Mouse (Mus musculus) monocyte, adult 2 months (primary cell): Measurements from ENCODE around the gene Rpl7l1.
"Not testable (repeated sequence)": the region's sequence is repeated elsewhere in the genome, so short reads cannot be mapped to it uniquely, and the experiment has no call there.

Experiments used
- DNase-seq, 2 experiments: peaks; one replicate each; pipeline ENCODE4 v3.0.0; 2022; ENCODE audit warnings: low spot score in 2 of 2, low read depth in 1 of 2

The Rpl7l1 gene

DNA sequence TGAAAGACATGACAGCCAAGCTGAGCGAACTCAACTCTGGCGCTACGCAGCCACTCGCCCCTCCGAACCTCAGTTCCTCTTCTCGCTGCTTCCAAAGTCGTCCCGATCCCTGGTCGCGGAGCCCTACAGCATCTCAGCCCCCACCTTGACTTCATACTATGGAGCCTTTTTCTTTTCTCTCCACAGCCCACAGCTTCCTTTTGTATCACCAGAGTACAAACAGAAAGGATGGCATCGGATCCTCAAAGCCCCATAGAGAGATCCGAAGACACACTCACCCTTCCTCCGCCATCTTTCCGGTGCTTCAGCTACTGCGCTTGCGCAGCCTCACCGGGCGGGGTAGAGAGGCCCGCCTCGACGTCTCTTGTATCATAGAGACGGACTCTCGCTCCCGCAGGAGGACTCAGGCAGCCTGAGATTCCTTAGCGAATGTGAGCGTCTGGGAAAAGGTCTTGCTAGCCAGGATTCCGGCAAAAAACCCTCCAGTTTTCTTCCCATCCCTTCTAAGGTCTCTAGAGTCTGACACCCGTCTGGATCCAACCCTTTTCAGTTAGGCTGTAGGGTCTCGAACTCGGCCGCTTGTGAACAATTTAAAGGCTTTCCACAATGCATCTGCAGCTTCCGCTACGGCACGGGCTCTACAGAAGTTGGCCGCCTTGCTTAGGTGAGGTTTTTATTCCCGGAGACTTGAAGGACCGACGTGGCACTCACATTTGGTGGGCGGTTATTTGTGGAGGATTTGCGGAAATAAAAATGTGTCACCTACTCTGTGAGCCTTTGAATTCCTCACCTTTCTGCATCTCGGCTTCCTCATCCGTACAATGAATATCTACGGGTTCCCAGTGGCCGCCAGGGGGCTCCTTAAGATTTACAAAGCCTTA lies at the start of gene Rpl7l1:
Gene Rpl7l1, minus strand, starts transcription at position 332 of the 881 bp plus-strand sequence.
- DNase-seq, result peak; percentile 83 to 88

DNA sequence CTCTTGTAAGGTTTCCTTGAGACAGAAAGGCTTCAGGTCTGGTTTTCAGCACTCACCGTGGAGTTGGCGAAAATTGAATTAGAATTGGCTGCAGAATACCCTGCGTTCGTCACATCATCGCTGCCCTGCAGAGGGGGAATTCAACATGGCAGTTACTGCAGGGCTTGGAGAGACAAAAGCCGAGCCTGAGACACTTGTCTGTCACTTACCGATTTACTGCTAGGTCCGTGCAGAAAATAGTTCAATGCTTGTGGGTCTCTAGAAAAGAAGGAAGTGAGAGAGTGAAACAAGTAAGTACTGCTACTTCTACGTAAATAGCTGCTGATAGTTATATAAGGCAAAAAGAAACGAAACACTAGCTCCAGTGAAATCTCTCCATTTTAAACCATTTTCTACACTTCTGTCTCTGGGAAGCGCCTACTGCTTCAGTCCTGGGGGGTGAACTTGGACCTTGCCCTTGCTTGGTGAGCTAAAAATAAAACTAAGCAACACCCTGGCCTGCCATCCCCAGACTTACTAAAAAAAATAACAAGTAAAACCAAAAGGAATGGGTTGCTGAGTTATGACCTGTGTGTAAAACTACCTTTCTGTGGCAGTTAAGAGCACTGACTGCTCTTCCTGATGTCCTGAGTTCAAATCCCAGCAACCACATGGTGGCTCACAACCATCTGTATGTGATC lies 47.5 kb upstream of the Rpl7l1 start:
- no peak for DNase-seq

GRCm38 (mm10) chr17:46828935-46829334 lies 46.5 kb upstream of the Rpl7l1 start:
- no peak for DNase-seq

GRCm38 (mm10) chr17:46823091-46823490 lies 40.6 kb upstream of the Rpl7l1 start:
- no peak for DNase-seq

- no peak for DNase-seq
Measured at GRCm38 (mm10) chr17:46820628-46821027, 38.2 kb upstream of the Rpl7l1 start.

DNA sequence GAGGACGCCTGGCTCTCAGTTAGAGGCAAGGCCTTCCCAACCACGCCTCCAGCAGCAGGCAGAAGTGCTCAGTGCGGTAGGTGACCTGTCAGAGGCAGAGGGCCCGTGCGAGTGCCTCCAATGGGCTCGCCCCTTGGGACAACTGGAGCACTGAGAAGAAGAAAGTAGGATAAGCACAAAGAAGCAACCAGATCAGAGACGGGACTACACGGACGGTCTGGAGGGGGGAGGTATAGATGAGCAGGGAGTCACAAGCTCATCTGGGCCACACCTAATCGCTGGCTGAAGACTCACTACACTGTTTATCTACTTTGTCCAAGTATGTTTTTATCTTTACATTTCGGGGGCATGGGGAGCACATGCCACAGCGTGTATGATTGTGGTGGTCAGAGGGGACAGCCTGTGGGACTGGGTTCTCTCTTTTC lies 35.3 kb upstream of the Rpl7l1 start:
- no peak for DNase-seq

DNA sequence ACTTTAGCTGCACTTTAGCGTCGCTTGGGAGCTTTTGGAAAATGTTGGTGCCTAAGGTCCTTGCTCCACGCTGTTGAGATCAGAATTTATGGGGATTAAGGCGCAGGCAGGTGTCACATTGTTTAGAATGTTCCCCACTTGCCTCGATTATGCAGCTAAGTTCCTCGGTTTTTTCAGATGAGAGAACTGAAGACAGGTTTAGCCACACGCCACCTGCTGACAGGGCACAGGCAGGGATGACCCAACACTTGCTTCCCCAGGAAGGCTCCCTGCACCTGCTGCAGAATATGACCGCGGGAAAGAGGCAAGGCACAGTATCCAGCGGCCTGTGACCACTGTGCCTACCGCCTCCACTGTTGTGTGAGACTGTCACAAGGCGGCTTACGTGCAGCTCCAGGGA lies 33.8 kb upstream of the Rpl7l1 start:
- no peak for DNase-seq

DNA sequence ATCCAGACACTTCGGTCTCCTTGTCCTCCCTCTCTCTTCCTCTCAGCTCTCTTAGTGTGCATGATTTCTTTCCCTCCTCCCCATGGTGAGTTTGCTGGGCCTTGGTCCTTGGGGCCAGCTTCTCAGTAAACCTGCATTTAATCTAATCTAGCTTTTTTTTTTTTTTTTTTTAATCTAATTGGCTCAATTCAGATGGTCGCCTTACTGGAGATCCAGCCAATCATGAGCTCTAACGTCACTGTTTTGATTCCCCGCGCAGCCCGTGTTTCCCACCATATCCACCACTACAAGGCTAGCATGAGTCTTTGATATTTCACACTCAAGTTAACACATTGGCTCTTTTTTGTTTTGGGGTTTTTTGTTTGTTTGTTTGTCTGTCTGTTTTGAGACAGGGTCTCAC lies 32.0 kb upstream of the Rpl7l1 start:
- no peak for DNase-seq

DNA sequence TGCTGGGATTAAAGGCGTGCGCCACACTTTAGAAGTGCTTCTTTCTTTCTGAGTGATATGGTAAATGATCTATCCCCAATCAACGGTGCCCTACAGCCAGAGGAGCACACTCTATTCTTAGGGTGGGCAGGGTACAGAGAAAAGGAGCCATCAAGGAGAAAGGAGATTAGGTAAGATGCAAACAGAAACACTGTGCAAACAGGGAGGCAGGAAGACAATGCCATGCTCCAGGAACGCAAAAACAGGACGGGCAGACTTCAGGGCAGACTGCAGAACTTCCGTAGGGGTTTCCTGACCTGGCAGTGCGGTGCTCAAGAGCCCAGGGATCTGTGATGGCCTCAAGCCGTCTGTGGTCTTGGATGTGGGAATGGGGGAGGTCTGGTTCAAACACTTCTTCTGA lies 31.2 kb upstream of the Rpl7l1 start:
- no peak for DNase-seq

GRCm38 (mm10) chr17:46812442-46812841 lies 30.0 kb upstream of the Rpl7l1 start:
- no peak for DNase-seq

DNA sequence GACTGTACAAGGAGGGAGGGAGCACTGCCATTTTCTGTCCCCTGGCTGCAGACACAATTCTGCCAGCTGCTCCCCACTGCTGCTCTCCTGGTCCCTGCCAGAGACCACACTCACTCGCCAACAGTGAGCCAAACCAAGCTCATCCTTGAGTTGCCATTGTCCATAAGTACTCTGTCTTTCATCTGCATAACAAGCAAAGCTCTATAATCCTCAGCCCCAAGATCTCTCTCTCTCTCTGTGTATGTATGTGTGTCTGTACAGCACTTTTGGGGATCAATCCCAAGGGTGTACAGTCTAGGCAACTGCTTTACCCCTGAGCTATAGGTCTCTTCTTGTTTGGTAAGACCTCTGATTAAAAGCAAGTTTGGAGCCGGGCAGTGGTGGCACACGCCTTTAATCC lies 28.2 kb upstream of the Rpl7l1 start:
- no peak for DNase-seq

GRCm38 (mm10) chr17:46809131-46809830 lies 26.8 kb upstream of the Rpl7l1 start:
- DNase-seq, result no peak

- DNase-seq, result no peak
Measured at GRCm38 (mm10) chr17:46808376-46808775, 25.9 kb upstream of the Rpl7l1 start.

DNA sequence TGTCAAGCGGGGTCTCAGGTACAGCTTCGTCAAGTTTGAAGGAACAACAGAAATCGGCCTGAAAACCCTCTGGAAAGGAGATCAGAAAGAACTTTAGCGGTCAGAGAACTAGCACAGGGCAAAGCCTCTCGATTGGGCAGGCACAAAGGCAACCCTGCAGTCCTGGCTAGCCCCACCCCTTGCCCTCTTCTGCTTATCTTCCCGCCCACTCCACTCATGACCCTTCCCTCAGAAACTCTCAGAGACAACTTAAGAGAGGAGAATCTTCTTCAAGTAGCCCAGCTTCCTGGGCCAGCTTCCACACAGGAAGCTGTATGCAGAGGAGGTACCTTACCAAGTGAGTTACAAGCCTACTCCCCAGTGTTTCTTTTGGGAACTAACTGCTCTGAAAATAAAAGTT lies 19.3 kb upstream of the Rpl7l1 start:
- no peak for DNase-seq

- DNase-seq, result no peak
Measured at GRCm38 (mm10) chr17:46799680-46800079, 17.2 kb upstream of the Rpl7l1 start.

GRCm38 (mm10) chr17:46797386-46797785 lies 14.9 kb upstream of the Rpl7l1 start:
- no peak for DNase-seq

DNA sequence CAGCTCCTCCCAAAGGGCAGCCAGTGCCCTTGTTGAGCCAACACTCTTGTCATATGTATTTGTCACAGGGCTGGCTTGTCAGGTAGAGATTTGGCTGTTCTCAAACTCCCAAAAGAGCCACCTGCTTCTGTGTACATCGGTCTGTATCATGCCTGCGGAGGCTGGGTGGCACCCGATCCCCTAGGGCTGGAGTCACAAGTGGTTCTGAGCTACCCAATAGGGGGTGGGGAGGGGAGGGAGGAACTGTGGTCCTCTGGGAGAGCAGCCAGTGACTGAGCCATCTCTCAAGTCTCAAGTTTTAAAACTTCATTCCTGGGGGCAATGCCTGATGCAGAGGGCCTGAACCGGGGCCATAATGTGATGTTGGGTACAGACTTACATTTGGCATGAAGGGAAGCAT lies 14.3 kb upstream of the Rpl7l1 start:
- no peak for DNase-seq

- no peak for DNase-seq
Measured at GRCm38 (mm10) chr17:46792963-46793362, 10.5 kb upstream of the Rpl7l1 start.

- not testable (repeated sequence) for DNase-seq
Measured at GRCm38 (mm10) chr17:46787974-46788373, 5.5 kb upstream of the Rpl7l1 start.

DNA sequence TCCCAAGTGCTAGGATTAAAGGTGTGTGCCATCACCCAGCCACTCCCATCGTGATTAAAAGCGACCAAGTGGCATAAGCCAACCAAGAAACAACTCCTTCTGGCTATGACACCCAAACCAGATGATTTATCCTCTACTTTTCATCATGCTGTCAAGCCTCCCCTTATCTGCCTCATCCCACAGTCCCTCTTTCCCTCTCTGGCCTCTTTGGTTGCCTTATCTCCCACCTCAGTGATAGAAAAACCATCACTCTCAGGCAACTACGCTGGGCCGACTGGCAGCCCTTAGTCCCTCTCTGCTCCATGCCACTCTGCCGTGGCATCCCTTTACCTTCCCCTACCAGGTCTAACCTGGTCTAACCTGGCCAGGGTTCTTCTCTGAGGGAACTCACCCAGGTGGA lies 4.5 kb upstream of the Rpl7l1 start:
- DNase-seq, result no peak

DNA sequence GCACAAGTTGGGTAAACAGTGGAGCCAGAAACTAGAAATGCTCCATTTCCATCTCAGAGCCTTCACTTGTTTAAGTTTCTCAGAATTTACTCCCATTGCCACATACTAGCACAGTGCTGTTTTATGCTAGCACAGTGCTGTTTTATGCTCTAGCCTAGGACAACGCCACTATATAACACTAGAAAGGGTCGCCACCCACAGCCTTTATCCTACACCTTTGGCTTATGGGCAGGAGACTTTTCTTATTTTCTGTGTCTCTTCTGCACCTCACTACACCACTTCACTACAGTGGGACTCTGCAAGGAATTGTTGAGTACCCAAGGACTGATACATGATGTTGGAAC lies 722 bp upstream of the Rpl7l1 start:
- no peak for DNase-seq

DNA sequence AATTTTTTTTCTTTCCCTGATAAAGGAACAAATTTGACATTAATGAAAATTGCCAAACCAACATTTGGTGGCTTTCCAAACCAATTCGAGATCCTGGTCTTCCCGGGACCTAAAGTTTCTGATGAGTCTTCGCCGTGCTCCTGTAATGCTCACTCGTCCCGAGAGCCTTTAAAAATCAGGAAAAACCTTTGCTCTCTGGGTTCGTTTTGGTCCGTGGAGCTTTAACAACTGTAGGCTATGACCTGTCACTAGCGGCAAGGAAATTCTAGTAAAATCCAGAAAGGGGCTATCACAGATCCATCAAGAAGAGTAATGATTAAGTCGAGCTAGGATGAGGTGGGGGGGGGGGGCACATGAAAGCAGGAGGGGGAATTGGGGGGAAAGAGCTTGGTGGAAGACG lies 596 bp downstream of the Rpl7l1 start:
- no peak for DNase-seq
